Comparison of ENCODE assay signal across 10 mouse cellular contexts in the genomic region with DNA sequence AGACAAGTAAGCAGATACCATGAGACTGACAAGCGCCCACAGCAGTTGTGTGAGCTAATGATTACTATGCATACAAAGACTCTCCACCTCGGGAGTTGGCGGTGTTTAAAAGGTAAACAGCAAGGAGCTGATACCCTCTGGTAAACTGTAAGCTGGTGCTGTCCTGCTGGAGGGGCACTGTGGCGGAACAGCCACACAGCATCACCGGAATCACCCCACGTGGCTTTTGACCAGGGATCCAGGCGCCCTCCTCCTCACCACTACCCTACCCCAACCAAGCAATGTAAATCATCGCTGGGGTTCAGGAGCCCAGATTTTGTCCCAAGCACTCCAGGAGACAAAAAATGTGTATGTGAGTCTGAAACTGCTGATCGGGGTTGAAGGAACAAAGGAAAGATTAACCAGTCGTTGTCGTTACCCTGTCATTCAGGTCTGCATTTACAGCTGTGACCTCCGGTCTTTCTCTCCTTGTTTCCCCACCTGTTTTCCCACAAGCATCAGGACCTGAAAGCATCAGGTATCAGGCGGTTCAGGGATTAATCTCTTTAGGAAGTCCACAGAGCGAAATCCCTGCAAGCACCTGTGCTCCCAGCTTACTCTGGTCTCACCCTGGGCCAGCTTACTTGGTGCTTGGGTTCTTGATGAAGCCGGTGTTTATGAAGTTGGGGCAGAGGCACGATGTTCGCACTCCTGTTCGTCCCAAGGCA. TPM values are rescaled to one million over a fixed set of nuclear protein-coding genes. Genes with fewer than 3 reads are reported as not detected.
DNase-seq lines count a peak whose midpoint lies in the region; ATAC-seq lines count a peak whose summit lies in the region.
"Had no signal": no experiment of that assay in that cellular context is flagged by ENCODE, and none has a peak within 500 bp of the region (broad histone marks: within the 10 kb centered on the region; RNA-seq: fewer than 3 reads in every experiment).

No protein-coding gene starts in this region.

- WGBS in hindbrain, embryonic 14.5 days, result 19% methylated on average over 18 of the region's 18 CpGs
- 10% methylated on average over 18 of the region's 18 CpGs for WGBS in midbrain, embryonic 14.5 days

- H3K9ac ChIP-seq in hindbrain, embryonic 14.5 days, result 0 out of 2 replicates have a peak overlapping the region, but pooled peaks have one; percentile 4
- H3K9ac ChIP-seq in midbrain, embryonic 14.5 days (replicated peaks; ENCODE audit: low read length), result peak overlapping the region; percentile 35; the same call in 1 of the 2 replicates

- H3K4me1 ChIP-seq in hindbrain, embryonic 14.5 days (replicated peaks; ENCODE audit: control insufficient read depth, insufficient read depth, low read length), result no peaks in the 10 kb centered on the region
- H3K4me1 ChIP-seq in midbrain, embryonic 14.5 days (ENCODE audit: control insufficient read depth, insufficient read depth, low read length), result no peaks in the 10 kb centered on the region; the same call in 1 of the 2 replicates

- peak; percentile 63 for DNase-seq in ES-CJ7 (ENCODE audit: low read depth, low spot score)
- DNase-seq in embryo, embryonic 9.5 days (ENCODE audit: extremely low spot score), result peak; percentile 32
- DNase-seq in hindbrain, embryonic 14.5 days (ENCODE audit: low spot score), result no peak
- DNase-seq in midbrain, embryonic 14.5 days, result peak; percentile 14
- DNase-seq in cerebellum, adult 11 months, result no peak
- DNase-seq in cerebellum, postnatal 25 days, result no peak
- DNase-seq in kidney, postnatal 10 days, result no peak
- no peak for DNase-seq in cerebellum, adult 18-20 months
- DNase-seq: kidney, adult 11 months had no signal

- ATAC-seq in hindbrain, embryonic 14.5 days (ENCODE audit: low FRiP score), result no peak
- ATAC-seq in midbrain, embryonic 14.5 days (ENCODE audit: low FRiP score, low TSS enrichment), result no peak

- no peaks in the 10 kb centered on the region for H3K9me3 ChIP-seq in hindbrain, embryonic 14.5 days (ENCODE audit: control insufficient read depth, low read length)
- no peaks in the 10 kb centered on the region for H3K9me3 ChIP-seq in midbrain, embryonic 14.5 days (ENCODE audit: control insufficient read depth, low read length)

- H3K4me2 ChIP-seq in hindbrain, embryonic 14.5 days (replicated peaks), result peak overlapping the region; percentile 45
- peak overlapping the region; percentile 48 for H3K4me2 ChIP-seq in midbrain, embryonic 14.5 days (ENCODE audit: low read length)

- no peaks in the 10 kb centered on the region for H3K27me3 ChIP-seq in hindbrain, embryonic 14.5 days (ENCODE audit: control insufficient read depth, insufficient read depth, low read length)
- H3K27me3 ChIP-seq in midbrain, embryonic 14.5 days (ENCODE audit: control insufficient read depth, insufficient read depth, low read length), result no peaks in the 10 kb centered on the region

- H3K27ac ChIP-seq in hindbrain, embryonic 14.5 days, result no peak overlapping the region
- no peak overlapping the region for H3K27ac ChIP-seq in midbrain, embryonic 14.5 days (replicated peaks; ENCODE audit: low read depth, low read length)

- H3K36me3 ChIP-seq in hindbrain, embryonic 14.5 days (replicated peaks; ENCODE audit: control insufficient read depth, insufficient read depth), result no peaks in the 10 kb centered on the region
- no peaks in the 10 kb centered on the region for H3K36me3 ChIP-seq in midbrain, embryonic 14.5 days (ENCODE audit: control insufficient read depth, insufficient read depth, low read length)

- H3K4me3 ChIP-seq in hindbrain, embryonic 14.5 days (replicated peaks; ENCODE audit: low read length), result peak overlapping the region; percentile 2; the same call in 1 of the 2 replicates
- H3K4me3 ChIP-seq in midbrain, embryonic 14.5 days (replicated peaks; ENCODE audit: low read depth, low read length), result peak overlapping the region; percentile 19

RNA-seq across cellular contexts. Expression of a gene that starts 19.0 kb away (rescaled TPM):
- polyA plus RNA-seq in hindbrain, embryonic 14.5 days (2014; fragmentation: Nextera tagmentation; extraction: Ambion mirVana), result 3.3 and 3.5 TPM in 2 replicates
- 1.7 and 1.8 TPM in 2 replicates for polyA plus RNA-seq in midbrain, embryonic 14.5 days (2014; fragmentation: Nextera tagmentation; extraction: Ambion mirVana)

RNA-seq across cellular contexts. Expression of a gene that starts 25.5 kb away (rescaled TPM):
- polyA plus RNA-seq in hindbrain, embryonic 14.5 days (2014; fragmentation: Nextera tagmentation; extraction: Ambion mirVana), result not detected in 2 replicates
- polyA plus RNA-seq in midbrain, embryonic 14.5 days (2014; fragmentation: Nextera tagmentation; extraction: Ambion mirVana), result not detected in 2 replicates
- polyA plus RNA-seq: limb, embryonic 11.5 days had no signal

RNA-seq across cellular contexts. Expression of a gene that starts 43.4 kb away (rescaled TPM):
- 63.8 and 67.2 TPM in 2 replicates for polyA plus RNA-seq in hindbrain, embryonic 14.5 days (2014; fragmentation: Nextera tagmentation; extraction: Ambion mirVana)
- polyA plus RNA-seq in midbrain, embryonic 14.5 days (2014; fragmentation: Nextera tagmentation; extraction: Ambion mirVana), result 56.0 and 56.1 TPM in 2 replicates

Comparison
In these comparisons a context has a peak if more than half of its experiments do, and no peak if none do; other contexts are left out.
1. DNase-seq: peak in ES-CJ7 (single experiment), embryo, embryonic 9.5 days (single experiment) and midbrain, embryonic 14.5 days (single experiment); none in hindbrain, embryonic 14.5 days (single experiment), cerebellum, adult 11 months (single experiment), cerebellum, postnatal 25 days (0 of 2), kidney, postnatal 10 days (single experiment) and cerebellum, adult 18-20 months (0 of 2).